Mouse (Mus musculus): Measurements from ENCODE around the gene Hivep2.

- TF ChIP-seq CTCF (IDR thresholded peaks at IDR 0.05; ENCODE audit: low read depth, low read length): no peak
- no peak for TF ChIP-seq GATA2 (IDR thresholded peaks at IDR 0.05; ENCODE audit: borderline replicate concordance, low read depth, low read length)
- TF ChIP-seq TAL1 (conservative IDR thresholded peaks at IDR 0.05; ENCODE audit: low read depth, low read length): no peak
- no peak for TF ChIP-seq GATA1 (IDR thresholded peaks at IDR 0.05; ENCODE audit: borderline replicate concordance, low read length)
- TF ChIP-seq POLR2AphosphoS5 (IDR thresholded peaks at IDR 0.05; ENCODE audit: insufficient replicate concordance, low read depth, low read length): no peak
Measured at GRCm38 (mm10) chr10:14041606-14042005, 75.7 kb downstream of the Hivep2 start.
